Mouse (Mus musculus) bone marrow macrophage, adult 2 months (primary cell): ENCODE measurements around the gene Ripor1. TPM values are rescaled to one million over a fixed set of nuclear protein-coding genes. Genes with fewer than 3 reads are reported as not detected.

Source experiments
- H3K27ac ChIP-seq: 2 replicates; pipeline ENCODE4 v1.5.1; 2012; ENCODE audit warnings: low read depth, low read length; ENCODE audit not compliant: insufficient read depth
- H3K4me1 ChIP-seq: 2 replicates; pipeline ENCODE4 v1.6.1; 2012; ENCODE audit warnings: low read length; ENCODE audit not compliant: control insufficient read depth, insufficient read depth
- H3K4me3 ChIP-seq: 2 replicates; pipeline ENCODE4 v1.5.1; 2012; ENCODE audit warnings: mild to moderate bottlenecking, low read length, moderate library complexity; ENCODE audit not compliant: insufficient read depth
- CTCF ChIP-seq: IDR thresholded peaks from 2 replicates; pipeline ENCODE4 v1.5.1; 2012; ENCODE audit warnings: low read depth, mild to moderate bottlenecking, low read length, moderate library complexity
- POLR2A ChIP-seq: IDR thresholded peaks from 2 replicates; pipeline ENCODE4 v1.6.1; 2012; ENCODE audit warnings: mild to moderate bottlenecking, low read depth, low read length, borderline replicate concordance
- polyA plus RNA-seq: library from polyadenylated mRNA; stranded (reverse); fragments of >200 nt; gene quantifications from 2 replicates; pipeline ENCODE4 v1.2.4, GENCODE M21; 2012; ENCODE audit not compliant: missing spikeins, insufficient read depth, insufficient read length

Ripor1 gene
- polyA plus RNA-seq = 15.5 and 17.9 TPM in 2 replicates

GRCm38 (mm10) chr8:105604804-105605381, at the start of gene Ripor1:
Gene Ripor1, plus strand, starts transcription at chr8:105605255.
- peak within 1 kb of the TSS; percentile 51 for H3K27ac ChIP-seq
- H3K4me3 ChIP-seq = peak within 1 kb of the TSS; percentile 82
- H3K4me1 ChIP-seq = peaks cover 29% of the 10 kb centered on the region
- TF ChIP-seq POLR2A (no peak), CTCF (no peak)

GRCm38 (mm10) chr8:105562863-105563262, 42.2 kb upstream of the Ripor1 start:
- Histone ChIP-seq H3K4me1 (peaks cover 26% of the 10 kb centered on the region), H3K27ac (no peak overlapping the region), H3K4me3 (no peak overlapping the region)
- TF ChIP-seq POLR2A (no peak), CTCF (no peak)

- Histone ChIP-seq H3K4me1 (peaks cover 26% of the 10 kb centered on the region), H3K27ac (no peak overlapping the region), H3K4me3 (no peak overlapping the region)
- TF ChIP-seq POLR2A = no peak
- TF ChIP-seq CTCF = no peak
These were observed 41.2 kb upstream of the Ripor1 start for GRCm38 (mm10) chr8:105563871-105564270.

- Histone ChIP-seq H3K4me1 (peaks cover 26% of the 10 kb centered on the region), H3K27ac (peak overlapping the region; percentile 87), H3K4me3 (peak overlapping the region; percentile 80)
- 0 out of 2 replicates have a peak, but pooled peaks have one; percentile 7 for TF ChIP-seq CTCF
These were observed 40.4 kb upstream of the Ripor1 start for GRCm38 (mm10) chr8:105564573-105565229.

- Histone ChIP-seq H3K27ac (peak overlapping the region; percentile 87), H3K4me1 (peaks cover 24% of the 10 kb centered on the region), H3K4me3 (peak overlapping the region; percentile 80)
- TF ChIP-seq CTCF (no peak), POLR2A (no peak)
These were observed 39.6 kb upstream of the Ripor1 start for GRCm38 (mm10) chr8:105565401-105565881.

- H3K4me3 ChIP-seq = peak within 1 kb of the TSS; percentile 80
- peaks cover 24% of the 10 kb centered on the region for H3K4me1 ChIP-seq
- peak within 1 kb of the TSS; percentile 87 for H3K27ac ChIP-seq
- TF ChIP-seq CTCF = no peak; the same call in 1 of the 2 replicates
- 0 out of 2 replicates have a peak, but pooled peaks have one; percentile 18 for TF ChIP-seq POLR2A
These were observed 38.9 kb upstream of the Ripor1 start, which contains the start of gene Atp6v0d1 for GRCm38 (mm10) chr8:105565952-105566702. Gene Atp6v0d1, minus strand, starts transcription at chr8:105566047.

- TF ChIP-seq CTCF (no peak), POLR2A (no peak)
- H3K4me1 ChIP-seq = peaks cover 28% of the 10 kb centered on the region
- H3K27ac ChIP-seq = peak overlapping the region; percentile 43; the same call in 1 of the 2 replicates
- peak overlapping the region; percentile 62 for H3K4me3 ChIP-seq
These were observed 38.1 kb upstream of the Ripor1 start for GRCm38 (mm10) chr8:105566703-105567595.

- Histone ChIP-seq H3K4me3 (no peak overlapping the region), H3K4me1 (peaks cover 24% of the 10 kb centered on the region), H3K27ac (no peak overlapping the region)
- TF ChIP-seq POLR2A = no peak
- no peak for TF ChIP-seq CTCF
These were observed 33.2 kb upstream of the Ripor1 start for GRCm38 (mm10) chr8:105571810-105572209.

GRCm38 (mm10) chr8:105573427-105573826, 31.6 kb upstream of the Ripor1 start:
- Histone ChIP-seq H3K27ac (peak overlapping the region; percentile 25), H3K4me1 (peaks cover 20% of the 10 kb centered on the region), H3K4me3 (no peak overlapping the region)
- no peak for TF ChIP-seq POLR2A
- TF ChIP-seq CTCF = no peak
